Mouse (Mus musculus) limb, embryonic 10.5 days (tissue): Measurements from ENCODE around the gene Prss2. TPM values are rescaled to one million over a fixed set of nuclear protein-coding genes. Genes with fewer than 3 reads are reported as not detected.
"Not testable (repeated sequence)": the region's sequence is repeated elsewhere in the genome, so short reads cannot be mapped to it uniquely, and the experiment has no call there.

Experiments used
- DNase-seq: peaks from one replicate; pipeline ENCODE4 v3.0.0-alpha.2; 2017; ENCODE audit warnings: low spot score
- H3K27ac ChIP-seq: fragments of 300-500 bp; sonication (generic); 2 replicates; pipeline ENCODE4 v1.5.1; 2016; ENCODE audit warnings: mild to moderate bottlenecking
- H3K27me3 ChIP-seq: fragments of 300-500 bp; sonication (generic); 2 replicates; pipeline ENCODE4 v1.6.1; 2016; ENCODE audit warnings: low read depth, mild to moderate bottlenecking; ENCODE audit not compliant: poor library complexity, severe bottlenecking
- H3K36me3 ChIP-seq: fragments of 300-500 bp; sonication (generic); 2 replicates; pipeline ENCODE4 v1.6.1; 2016; ENCODE audit warnings: mild to moderate bottlenecking, moderate library complexity
- H3K4me1 ChIP-seq: fragments of 300-500 bp; sonication (generic); 2 replicates; pipeline ENCODE4 v1.6.1; 2016
- H3K4me3 ChIP-seq: fragments of 300-500 bp; sonication (generic); 2 replicates; pipeline ENCODE4 v1.5.1; 2016; ENCODE audit warnings: mild to moderate bottlenecking, moderate library complexity
- H3K9me3 ChIP-seq: fragments of 300-500 bp; sonication (generic); replicated peaks from 2 replicates; pipeline ENCODE4 v1.6.1; 2016; ENCODE audit warnings: mild to moderate bottlenecking
- WGBS: fragments of 180-500 bp; shearing (Covaris S2); methylation state at CpG from one replicate; pipeline ENCODE4 v1.1.7; 2016; 5-methylcytosine and 5-hydroxymethylcytosine counted together
- polyA plus RNA-seq: library from polyadenylated mRNA; unstranded; fragments of >200 nt; fragmentation: Nextera tagmentation; extraction: Ambion mirVana; gene quantifications from 2 replicates; pipeline ENCODE4 v1.2.1, GENCODE M21; 2016

Gene Prss2
- polyA plus RNA-seq, 1 experiment from 2014 or later, result not detected

DNA sequence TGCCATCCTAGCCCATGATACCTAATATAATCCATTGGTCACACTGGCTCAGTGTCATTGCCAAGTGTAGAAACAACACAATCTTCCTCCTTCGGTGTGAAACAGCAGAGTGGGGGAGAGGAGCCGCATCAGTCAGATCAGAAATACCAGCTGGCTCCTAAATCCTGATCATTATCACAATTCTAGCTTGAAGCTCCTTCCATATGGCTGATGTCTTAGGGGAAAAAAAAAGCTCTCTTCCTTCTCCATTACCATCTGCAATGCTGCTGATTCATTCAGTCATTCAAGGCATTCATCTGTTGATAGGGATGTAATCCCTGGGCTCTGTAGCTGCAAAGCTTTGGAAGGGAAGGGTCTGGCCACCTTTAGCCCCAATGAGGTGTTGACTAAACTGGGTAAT, 38.7 kb downstream of the Prss2 start:
- H3K4me3 ChIP-seq, result no peak overlapping the region
- H3K9me3 ChIP-seq, result no peaks in the 10 kb centered on the region

DNA sequence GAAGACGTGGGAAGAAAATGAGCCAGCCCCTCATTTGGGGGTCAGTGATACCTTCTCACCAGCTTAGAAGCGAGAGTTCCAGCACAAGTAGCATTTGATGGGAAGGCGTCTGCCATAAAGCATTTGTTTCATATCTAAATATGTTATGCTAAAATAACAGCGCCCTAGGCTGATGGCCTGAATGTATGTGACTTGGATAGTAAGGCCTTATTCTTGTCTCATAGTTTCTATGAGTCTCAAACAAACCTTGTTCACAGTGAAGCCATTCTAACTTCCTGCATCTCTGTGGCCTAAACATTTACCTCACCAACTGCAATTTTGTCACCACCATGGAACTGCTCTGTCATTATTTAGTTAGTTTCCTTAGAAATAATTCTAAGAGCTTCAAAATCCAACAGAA, 41.0 kb downstream of the Prss2 start:
- peak overlapping the region; percentile 25 for H3K4me3 ChIP-seq
- no peaks in the 10 kb centered on the region for H3K27me3 ChIP-seq
- H3K36me3 ChIP-seq, result no peaks in the 10 kb centered on the region
- 88% methylated on average over 4 of the region's 4 CpGs for WGBS
- DNase-seq, result no peak
- H3K27ac ChIP-seq, result no peak overlapping the region
- H3K4me1 ChIP-seq, result no peaks in the 10 kb centered on the region
- no peaks in the 10 kb centered on the region for H3K9me3 ChIP-seq

More for the DNA sequence above, 38.7 kb downstream of the Prss2 start:
- no peaks in the 10 kb centered on the region for H3K36me3 ChIP-seq
- DNase-seq, result no peak
- H3K27me3 ChIP-seq, result no peaks in the 10 kb centered on the region
- H3K4me1 ChIP-seq, result no peaks in the 10 kb centered on the region
- 86% methylated on average over 2 of the region's 2 CpGs for WGBS
- H3K27ac ChIP-seq, result no peak overlapping the region

DNA sequence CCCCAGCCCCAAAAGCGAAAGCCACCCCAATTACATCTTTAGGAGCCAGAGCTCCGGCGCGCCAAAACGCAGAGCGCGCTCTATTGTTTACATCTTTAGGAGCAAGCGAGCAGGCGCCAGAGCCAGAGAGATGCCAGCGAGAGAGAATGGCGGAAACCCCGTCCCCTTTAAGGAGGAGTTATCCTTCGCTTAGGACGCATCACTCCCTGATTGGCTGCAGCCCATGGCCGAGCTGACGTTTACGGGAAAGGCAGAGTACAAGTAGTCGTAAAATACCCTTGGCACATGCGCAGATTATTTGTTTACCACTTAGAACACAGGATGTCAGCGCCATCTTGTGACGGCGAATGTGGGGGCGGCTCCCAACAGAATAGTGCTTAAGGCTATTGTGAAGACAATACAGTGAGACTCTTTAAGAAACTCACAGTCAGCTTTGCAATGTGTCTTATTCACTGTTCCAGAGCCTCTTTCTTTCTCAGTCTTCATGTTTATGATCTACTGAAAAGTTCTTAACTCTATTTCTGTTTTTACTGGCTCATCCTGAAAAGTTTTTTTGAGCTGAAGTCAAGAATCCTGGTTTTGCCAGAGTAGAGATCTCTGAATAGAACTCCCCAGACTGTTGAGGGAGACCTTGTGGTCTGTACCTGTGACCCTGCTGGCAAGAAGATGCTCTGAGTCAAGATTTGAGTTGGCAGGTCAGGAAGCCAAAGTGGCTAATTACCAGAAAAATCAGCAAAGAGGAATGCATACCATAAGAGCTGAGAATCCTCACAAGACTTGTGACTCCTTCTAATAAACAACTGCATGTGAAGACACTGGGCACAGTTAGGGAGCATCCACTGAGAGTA, 41.7 kb downstream of the Prss2 start:
- WGBS, result 44% methylated on average over 6 of the region's 23 CpGs
- not testable (repeated sequence) for H3K4me1 ChIP-seq, H3K36me3 ChIP-seq, H3K27ac ChIP-seq, DNase-seq, H3K4me3 ChIP-seq, H3K9me3 ChIP-seq, H3K27me3 ChIP-seq

DNA sequence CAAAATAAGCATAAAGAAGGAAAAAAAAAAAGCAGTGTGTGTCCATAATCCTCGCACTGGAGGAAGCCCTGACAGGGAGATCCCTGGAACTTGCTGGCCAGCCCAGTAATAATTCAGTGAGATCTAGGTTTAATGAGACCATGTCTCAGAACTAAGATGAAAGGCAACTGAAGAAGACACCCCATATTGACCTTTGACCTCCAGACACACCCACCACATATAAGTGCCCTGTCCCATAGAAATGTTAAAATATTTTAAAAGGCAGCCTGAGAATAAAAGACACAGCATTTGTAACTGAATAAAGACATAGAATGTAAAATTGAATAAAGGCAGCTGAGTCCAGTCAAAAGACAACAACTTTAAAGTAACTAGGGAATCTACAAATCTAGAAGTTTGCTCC, 43.7 kb downstream of the Prss2 start:
- Histone ChIP-seq H3K36me3 (no peaks in the 10 kb centered on the region), H3K4me1 (no peaks in the 10 kb centered on the region), H3K27me3 (no peaks in the 10 kb centered on the region), H3K4me3 (no peak overlapping the region), H3K9me3 (no peaks in the 10 kb centered on the region), H3K27ac (no peak overlapping the region)
- DNase-seq, result no peak
- WGBS, result 60% methylated on average over 1 of the region's 1 CpGs

DNA sequence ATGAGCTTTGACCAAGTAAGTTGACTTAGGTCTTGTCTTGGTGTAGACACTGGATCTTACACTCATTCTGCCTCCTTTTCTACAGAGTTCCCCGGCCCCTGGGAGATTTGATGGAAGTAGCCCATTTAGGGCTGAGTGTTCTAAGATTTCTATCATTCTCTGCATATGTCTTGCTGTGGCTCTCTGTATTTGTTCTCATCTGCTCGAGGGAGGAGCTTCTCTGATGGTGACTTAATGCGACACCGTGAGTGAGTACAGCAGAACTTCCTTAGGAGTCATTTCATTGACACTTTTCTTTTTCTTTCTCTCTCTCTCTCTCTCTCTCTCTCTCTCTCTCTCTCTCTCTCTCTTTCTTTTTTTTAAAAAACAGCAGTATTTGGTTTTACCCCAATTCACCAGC, 45.4 kb downstream of the Prss2 start:
- H3K4me1 ChIP-seq, result no peaks in the 10 kb centered on the region
- no peaks in the 10 kb centered on the region for H3K27me3 ChIP-seq
- WGBS, result 89% methylated on average over 4 of the region's 4 CpGs
- H3K4me3 ChIP-seq, result no peak overlapping the region
- no peaks in the 10 kb centered on the region for H3K9me3 ChIP-seq
- no peak overlapping the region for H3K27ac ChIP-seq
- no peak for DNase-seq
- H3K36me3 ChIP-seq, result no peaks in the 10 kb centered on the region

DNA sequence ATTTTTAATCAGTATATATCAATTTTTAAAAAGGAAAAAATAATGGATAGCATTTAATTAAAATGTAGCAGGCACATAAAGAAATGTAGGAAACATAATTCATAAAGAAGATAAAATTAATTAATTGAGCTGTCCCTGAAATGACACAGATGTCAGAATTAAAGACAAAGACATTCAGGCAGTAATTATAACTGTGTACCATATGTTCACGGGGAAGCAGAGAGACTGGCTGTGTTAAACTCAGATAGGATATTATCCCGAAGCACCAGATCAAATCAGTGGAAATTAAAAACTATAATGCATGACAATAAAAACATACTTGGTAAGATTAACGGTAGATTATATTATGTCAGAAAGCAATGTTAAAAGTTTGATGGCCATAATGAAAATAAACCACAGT, 47.5 kb downstream of the Prss2 start:
- H3K36me3 ChIP-seq, result no peaks in the 10 kb centered on the region
- no peak for DNase-seq
- H3K4me1 ChIP-seq, result no peaks in the 10 kb centered on the region
- H3K4me3 ChIP-seq, result no peak overlapping the region
- no peaks in the 10 kb centered on the region for H3K27me3 ChIP-seq
- no peaks in the 10 kb centered on the region for H3K9me3 ChIP-seq
- WGBS, result 90% methylated on average over 3 of the region's 3 CpGs
- no peak overlapping the region for H3K27ac ChIP-seq

Other genes starting within 250 kb of the Prss2 start
- gene Try4, start 219.5 kb upstream of the Prss2 start, polyA plus RNA-seq, result not detected in 2 replicates
- not detected in 2 replicates for gene Try5, start 204.9 kb upstream of the Prss2 start, polyA plus RNA-seq
- not detected in 2 replicates for gene Try10, start 167.7 kb upstream of the Prss2 start, polyA plus RNA-seq
- not detected in 2 replicates for gene Prss3, start 144.1 kb upstream of the Prss2 start, polyA plus RNA-seq
- gene Gm5771, start 129.4 kb upstream of the Prss2 start, polyA plus RNA-seq, result not detected in 2 replicates
- not detected in 2 replicates for gene Gm10334, start 75.6 kb upstream of the Prss2 start, polyA plus RNA-seq
- not detected in 2 replicates for gene Prss1, start 62.9 kb upstream of the Prss2 start, polyA plus RNA-seq
- 15.1 and 19.1 TPM in 2 replicates for gene Ephb6, start 83.7 kb downstream of the Prss2 start, polyA plus RNA-seq
- gene Trpv6, start 114.6 kb downstream of the Prss2 start, polyA plus RNA-seq, result 0.21 and 0.31 TPM in 2 replicates
- gene Trpv5, start 159.0 kb downstream of the Prss2 start, polyA plus RNA-seq, result not detected in 2 replicates
- gene Llcfc1, start 162.6 kb downstream of the Prss2 start, polyA plus RNA-seq, result not detected in 2 replicates
- 7.0 TPM in 2 replicates for gene Kel, start 182.6 kb downstream of the Prss2 start, polyA plus RNA-seq